Mouse (Mus musculus) heart, postnatal 0 days (tissue): ENCODE data around the gene Gm49395. TPM values are rescaled to one million over a fixed set of nuclear protein-coding genes. Genes with fewer than 3 reads are reported as not detected.

Source experiments
- ATAC-seq: fragments of 200-750 bp; cut with Nextera tagmentation; 2 replicates; pipeline ENCODE4 v1.8.0; 2017; ENCODE audit warnings: low read depth, moderate number of reproducible peaks, moderate library complexity; ENCODE audit not compliant: insufficient read depth
- DNase-seq: peaks from one replicate; pipeline ENCODE4 v3.0.0-alpha.2; 2016; ENCODE audit warnings: low spot score
- H3K27ac ChIP-seq: fragments of 300-500 bp; sonication (generic); 2 replicates; pipeline ENCODE4 v1.5.1; 2014; ENCODE audit warnings: low read depth, mild to moderate bottlenecking
- H3K27me3 ChIP-seq: fragments of 300-500 bp; sonication (generic); 2 replicates; pipeline ENCODE4 v1.6.1; 2014; ENCODE audit warnings: low read length, mixed read lengths; ENCODE audit not compliant: control insufficient read depth, insufficient read depth
- H3K36me3 ChIP-seq: fragments of 300-500 bp; sonication (generic); replicated peaks from 2 replicates; pipeline ENCODE4 v1.6.1; 2014; ENCODE audit warnings: low read length, mixed read lengths; ENCODE audit not compliant: control insufficient read depth, insufficient read depth
- H3K4me1 ChIP-seq: fragments of 300-500 bp; sonication (generic); 2 replicates; pipeline ENCODE4 v1.6.1; 2014; ENCODE audit warnings: antibody characterized with exemption; ENCODE audit not compliant: control insufficient read depth, insufficient read depth
- H3K4me2 ChIP-seq: fragments of 300-500 bp; sonication (generic); 2 replicates; pipeline ENCODE4 v1.6.1; 2014; ENCODE audit warnings: low read depth, mild to moderate bottlenecking, low read length, moderate library complexity
- H3K4me3 ChIP-seq: fragments of 300-500 bp; sonication (generic); 2 replicates; pipeline ENCODE4 v1.5.1; 2014; ENCODE audit warnings: low read depth, low read length
- H3K9ac ChIP-seq: fragments of 300-500 bp; sonication (generic); replicated peaks from 2 replicates; pipeline ENCODE4 v1.6.1; 2014; ENCODE audit warnings: low read depth, low read length, mixed read lengths
- H3K9me3 ChIP-seq: fragments of 300-500 bp; sonication (generic); replicated peaks from 2 replicates; pipeline ENCODE4 v1.6.1; 2016; ENCODE audit warnings: low read length; ENCODE audit not compliant: control insufficient read depth
- CTCF ChIP-seq: IDR thresholded peaks from 2 replicates; pipeline ENCODE4 v1.5.1; 2016; ENCODE audit warnings: antibody characterized with exemption, control low read depth, low read depth
- EP300 ChIP-seq: IDR thresholded peaks from 2 replicates; pipeline ENCODE4 v1.6.1; 2016; ENCODE audit warnings: antibody characterized with exemption, low read depth
- WGBS: fragments of 180-500 bp; shearing (Covaris S2); extraction: QIAGEN DNeasy Blood & Tissue Kit; methylation state at CpG from one replicate; pipeline ENCODE4 v1.1.7; 2014; 5-methylcytosine and 5-hydroxymethylcytosine counted together
- polyA plus RNA-seq: library from polyadenylated mRNA; unstranded; fragments of >200 nt; fragmentation: Nextera tagmentation; extraction: Ambion mirVana; gene quantifications from 2 replicates; pipeline ENCODE4 v1.2.1, GENCODE M21; 2015
- total RNA-seq: library from RNA; depleted of rRNA; stranded (reverse); fragments of >200 nt; gene quantifications from 2 replicates; pipeline ENCODE4 v1.2.3, GENCODE M21; 2014; ENCODE audit warnings: low replicate concordance

Gene Gm49395
- total and polyA plus RNA-seq, 2 experiments from 2014 or later: 8.8 to 24.8 TPM

DNA sequence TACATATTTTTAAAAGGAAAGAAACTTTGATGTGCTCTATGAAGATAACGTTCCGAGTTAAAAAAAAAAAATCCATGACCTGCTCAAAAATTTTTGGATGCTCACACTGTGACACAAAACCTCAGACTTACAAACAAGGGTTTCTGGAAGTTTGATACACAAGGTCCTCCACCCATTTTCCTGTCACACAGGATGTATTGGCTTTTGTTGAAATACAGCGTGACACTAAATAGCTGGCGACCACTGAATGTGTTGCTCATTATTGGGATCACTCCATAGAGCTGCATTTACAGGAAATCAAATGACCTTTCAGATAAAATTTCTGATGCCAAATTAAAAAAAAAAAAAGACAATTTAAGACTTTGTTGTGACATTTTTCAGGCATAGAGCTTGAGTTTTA is 23.4 kb upstream of the Gm49395 start:
- Histone ChIP-seq H3K4me1 (no peaks in the 10 kb centered on the region), H3K9me3 (no peaks in the 10 kb centered on the region), H3K27me3 (no peaks in the 10 kb centered on the region), H3K27ac (no peak overlapping the region), H3K36me3 (no peaks in the 10 kb centered on the region), H3K4me2 (no peak overlapping the region), H3K9ac (no peak overlapping the region), H3K4me3 (no peak overlapping the region)
- ATAC-seq (no peak), DNase-seq (no peak)
- TF ChIP-seq EP300 (no peak), CTCF (no peak)
- 78% methylated on average over 4 of the region's 4 CpGs for WGBS

DNA sequence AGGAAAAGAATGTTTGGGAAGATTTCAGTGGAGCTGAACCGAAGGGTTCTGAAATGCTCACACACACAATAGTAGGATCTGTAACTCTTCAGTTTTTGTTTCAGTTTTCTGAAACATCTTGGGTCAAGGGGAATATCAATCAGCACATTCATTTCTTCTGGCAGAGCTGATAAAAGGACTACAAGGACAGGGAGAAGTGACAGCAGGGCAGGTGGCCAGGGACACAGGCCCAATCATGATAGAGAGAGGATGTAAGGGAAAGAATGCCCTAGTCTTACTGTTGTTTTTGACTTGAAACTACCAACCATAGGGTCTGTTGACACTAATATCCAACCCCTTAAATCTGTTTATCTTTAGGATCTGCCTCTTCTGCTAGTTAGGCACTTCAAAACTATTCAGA is 22.8 kb upstream of the Gm49395 start:
- WGBS: 47% methylated on average over 1 of the region's 1 CpGs

DNA sequence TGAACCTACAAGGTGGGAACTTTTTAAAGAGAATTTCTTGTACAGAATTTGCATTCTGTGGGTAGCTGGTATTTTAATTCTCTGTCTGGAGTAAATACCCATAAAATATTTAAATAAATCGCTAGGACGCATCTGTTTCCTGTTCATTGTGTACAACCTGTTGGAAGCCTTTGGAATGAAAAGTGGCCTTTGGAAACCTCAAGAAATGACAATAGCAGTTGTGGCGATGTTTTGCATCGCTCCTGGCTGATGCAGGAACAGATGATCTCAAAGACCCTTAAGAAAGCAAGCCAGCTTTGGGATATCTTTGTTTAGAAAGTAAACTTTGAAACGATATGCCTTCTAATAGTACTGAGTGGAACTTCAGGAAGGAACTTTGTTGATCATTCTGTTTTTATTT is 17.0 kb upstream of the Gm49395 start:
- 65% methylated on average over 5 of the region's 5 CpGs for WGBS
- Histone ChIP-seq H3K27me3 (no peaks in the 10 kb centered on the region), H3K4me2 (no peak overlapping the region), H3K4me3 (no peak overlapping the region), H3K27ac (no peak overlapping the region), H3K4me1 (no peaks in the 10 kb centered on the region), H3K9me3 (no peaks in the 10 kb centered on the region), H3K36me3 (no peaks in the 10 kb centered on the region), H3K9ac (no peak overlapping the region)
- ATAC-seq (no peak), DNase-seq (no peak)
- TF ChIP-seq EP300 (peak; percentile 48; the same call in 1 of the 2 replicates), CTCF (no peak)

More for the DNA sequence above, 22.8 kb upstream of the Gm49395 start:
- no peak overlapping the region for H3K27ac ChIP-seq
- DNase-seq (no peak), ATAC-seq (no peak)
- no peak overlapping the region for H3K9ac ChIP-seq
- H3K27me3 ChIP-seq: no peaks in the 10 kb centered on the region
- no peak overlapping the region for H3K4me2 ChIP-seq
- TF ChIP-seq EP300: no peak
- no peak for TF ChIP-seq CTCF
- H3K4me3 ChIP-seq: no peak overlapping the region
- no peaks in the 10 kb centered on the region for H3K36me3 ChIP-seq
- H3K4me1 ChIP-seq: no peaks in the 10 kb centered on the region
- no peaks in the 10 kb centered on the region for H3K9me3 ChIP-seq

DNA sequence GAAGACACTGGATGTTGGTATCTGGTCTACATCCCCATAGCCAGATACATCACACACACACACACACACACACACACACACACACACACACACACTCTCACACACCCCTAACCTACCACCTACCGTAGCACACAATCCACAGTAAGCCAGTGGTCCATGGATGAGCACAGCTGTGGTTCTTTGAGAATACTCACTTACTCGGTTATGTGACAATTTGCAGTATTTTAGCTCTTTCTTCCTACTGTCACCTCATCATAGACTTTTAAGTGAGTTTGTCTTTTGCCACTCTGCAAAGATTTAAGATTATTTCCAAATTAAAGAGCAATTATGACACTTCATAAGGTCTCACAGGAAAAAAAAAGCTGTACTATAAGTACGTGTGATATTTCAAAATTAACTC is 16.5 kb upstream of the Gm49395 start:
- H3K9me3 ChIP-seq: no peaks in the 10 kb centered on the region
- H3K27me3 ChIP-seq: no peaks in the 10 kb centered on the region
- no peak overlapping the region for H3K4me3 ChIP-seq
- no peaks in the 10 kb centered on the region for H3K36me3 ChIP-seq
- H3K9ac ChIP-seq: no peak overlapping the region
- ATAC-seq (no peak), DNase-seq (no peak)
- 74% methylated on average over 3 of the region's 3 CpGs for WGBS
- TF ChIP-seq EP300 (no peak), CTCF (no peak)
- no peak overlapping the region for H3K4me2 ChIP-seq
- no peak overlapping the region for H3K27ac ChIP-seq
- no peaks in the 10 kb centered on the region for H3K4me1 ChIP-seq

DNA sequence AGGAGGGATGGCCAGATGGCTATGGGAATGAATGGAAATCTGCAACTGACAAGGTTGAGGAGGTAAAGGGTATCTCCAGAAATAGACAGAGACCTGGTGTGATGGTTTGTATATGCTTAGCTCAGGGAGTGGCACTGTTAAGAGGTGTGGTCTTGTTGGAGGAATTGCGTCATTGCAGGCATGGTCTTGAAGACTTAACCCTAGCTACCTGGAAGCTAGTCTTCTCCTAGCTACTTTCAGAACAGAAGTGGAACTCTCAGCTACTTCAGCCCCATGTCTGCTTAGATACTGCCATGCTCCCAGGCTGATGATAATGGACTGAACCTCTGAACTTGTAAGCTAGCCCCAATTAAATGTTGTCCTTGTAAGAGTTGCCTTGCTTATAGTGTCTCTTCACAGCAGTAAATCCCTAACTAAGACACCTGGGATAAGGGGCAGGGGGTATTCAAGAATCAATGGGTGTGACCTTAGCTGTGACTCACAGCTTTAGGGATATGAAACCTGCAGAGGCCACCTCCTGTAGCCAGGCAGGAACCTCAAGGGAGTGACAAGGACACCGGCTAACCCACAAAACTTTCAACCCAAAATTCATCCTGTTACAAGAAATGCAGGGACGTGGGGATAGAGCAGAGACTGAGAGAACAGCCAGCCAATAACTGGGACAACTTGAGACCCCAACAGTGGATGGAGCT is 15.4 kb upstream of the Gm49395 start:
- Histone ChIP-seq H3K4me2 (no peak overlapping the region), H3K9ac (no peak overlapping the region), H3K27me3 (no peaks in the 10 kb centered on the region), H3K4me1 (no peaks in the 10 kb centered on the region), H3K9me3 (no peaks in the 10 kb centered on the region), H3K27ac (no peak overlapping the region), H3K4me3 (no peak overlapping the region), H3K36me3 (no peaks in the 10 kb centered on the region)
- no peak for TF ChIP-seq CTCF
- no peak for TF ChIP-seq EP300
- ATAC-seq (no peak), DNase-seq (no peak)
- 86% methylated on average over 3 of the region's 3 CpGs for WGBS

DNA sequence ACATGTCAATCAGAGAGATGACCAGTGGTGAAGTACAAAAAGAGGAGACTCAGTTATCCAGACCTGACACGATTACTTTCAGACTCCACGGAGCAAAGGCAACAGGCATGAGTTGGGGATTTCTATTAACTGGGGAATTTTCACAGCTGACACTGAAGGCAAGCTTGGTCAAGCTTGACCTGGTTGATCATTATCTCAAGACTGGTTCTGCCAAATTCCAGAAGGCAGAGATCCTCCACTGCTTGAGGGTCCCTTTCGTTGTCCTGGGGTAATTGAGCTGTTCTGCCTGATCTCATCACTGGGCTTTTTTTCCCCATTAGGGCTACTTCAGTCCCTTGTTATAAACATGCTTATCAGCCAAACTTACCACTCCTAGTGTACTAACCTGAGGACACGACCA is 7.9 kb upstream of the Gm49395 start:
- Histone ChIP-seq H3K4me1 (no peaks in the 10 kb centered on the region), H3K9me3 (no peaks in the 10 kb centered on the region), H3K9ac (no peak overlapping the region), H3K36me3 (no peaks in the 10 kb centered on the region), H3K4me2 (no peak overlapping the region), H3K4me3 (no peak overlapping the region), H3K27me3 (no peaks in the 10 kb centered on the region), H3K27ac (no peak overlapping the region)
- no peak for ATAC-seq
- TF ChIP-seq CTCF (no peak), EP300 (no peak)
- DNase-seq: no peak
- WGBS: 76% methylated on average over 4 of the region's 4 CpGs
